Mouse (Mus musculus): ENCODE results near the gene Gpc3. TPM values are rescaled to one million over a fixed set of nuclear protein-coding genes. Genes with fewer than 3 reads are reported as not detected.

Gene Gpc3
- total RNA-seq, 2 experiments from 2014 or later = 7.1 to 9.3 TPM

GRCm38 (mm10) chrX:52559995-52560394 is 53.8 kb downstream of the Gpc3 start:
- DNase-seq (ENCODE audit: low spot score in 2 of 2) = no peak

GRCm38 (mm10) chrX:52558526-52558925 is 55.2 kb downstream of the Gpc3 start:
- no peak for DNase-seq (ENCODE audit: low spot score in 2 of 2)

GRCm38 (mm10) chrX:52557489-52557888 is 56.3 kb downstream of the Gpc3 start:
- DNase-seq (ENCODE audit: low spot score in 2 of 2) = no peak

DNA sequence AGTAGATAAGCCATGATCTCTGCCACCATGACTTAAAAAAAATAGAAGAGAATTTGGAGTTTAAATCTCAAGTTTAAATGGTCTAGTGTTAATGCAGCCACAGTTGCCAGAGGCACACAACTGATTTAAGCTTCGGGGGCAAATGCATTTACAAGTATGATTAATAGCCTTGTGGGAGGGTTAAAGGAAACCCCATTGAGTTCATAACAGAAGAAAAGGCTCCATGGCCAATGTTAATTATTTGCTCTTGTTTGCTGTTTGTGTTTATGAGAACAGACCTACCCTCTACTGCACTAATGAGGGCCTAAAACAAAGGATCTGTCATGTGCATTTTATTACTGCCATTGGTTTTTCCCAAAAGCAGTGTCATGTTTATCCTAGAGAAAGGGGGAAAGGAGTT is 62.5 kb downstream of the Gpc3 start:
- no peak for DNase-seq (ENCODE audit: low spot score in 2 of 2)

- no peak for DNase-seq (ENCODE audit: low spot score in 2 of 2)
Observed at GRCm38 (mm10) chrX:52544623-52545022, 69.1 kb downstream of the Gpc3 start.

- DNase-seq (ENCODE audit: low spot score in 2 of 2) = no peak
Observed at GRCm38 (mm10) chrX:52537282-52537681, 76.5 kb downstream of the Gpc3 start.

GRCm38 (mm10) chrX:52533766-52534165 is 80.0 kb downstream of the Gpc3 start:
- no peak for DNase-seq (ENCODE audit: low spot score in 2 of 2)

DNA sequence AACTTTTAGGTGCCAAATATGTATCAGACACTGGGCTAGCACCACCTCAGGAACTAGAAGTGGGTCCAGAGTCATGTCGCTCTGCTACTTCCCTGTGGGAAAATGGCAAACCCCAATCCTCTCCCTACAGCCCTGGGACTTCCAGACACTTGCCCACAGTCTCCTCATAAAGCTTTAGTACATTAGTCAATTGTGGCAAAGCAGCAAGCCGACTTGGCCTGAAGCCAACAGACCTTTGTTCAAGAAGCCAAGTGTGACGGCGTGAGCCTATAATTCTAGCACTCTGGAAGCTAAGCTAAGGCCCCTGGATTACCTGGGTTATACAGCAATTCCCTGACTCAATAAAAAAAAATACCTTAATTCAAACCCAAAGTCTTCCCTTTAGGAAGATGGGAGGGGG is 80.7 kb downstream of the Gpc3 start:
- DNase-seq (ENCODE audit: low spot score in 2 of 2) = no peak

DNA sequence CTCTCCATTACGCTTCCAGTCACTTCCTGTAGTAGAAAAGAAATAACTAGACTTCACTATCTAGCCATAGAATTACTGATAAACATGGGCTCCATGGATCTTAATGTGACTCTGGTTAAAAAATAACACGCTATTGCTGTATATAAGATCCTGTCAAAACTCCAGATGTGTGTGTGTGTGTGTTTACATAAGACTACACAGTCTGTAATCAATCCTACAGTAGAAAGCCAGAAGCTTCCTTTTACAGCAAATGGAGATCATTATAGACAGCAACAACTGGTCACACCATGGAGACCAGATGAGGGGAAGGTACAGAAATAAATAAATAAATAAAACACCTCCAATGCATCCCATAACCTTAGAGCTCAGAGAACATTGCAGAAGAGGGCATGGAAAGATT is 81.6 kb downstream of the Gpc3 start:
- DNase-seq (ENCODE audit: low spot score in 2 of 2) = no peak

DNA sequence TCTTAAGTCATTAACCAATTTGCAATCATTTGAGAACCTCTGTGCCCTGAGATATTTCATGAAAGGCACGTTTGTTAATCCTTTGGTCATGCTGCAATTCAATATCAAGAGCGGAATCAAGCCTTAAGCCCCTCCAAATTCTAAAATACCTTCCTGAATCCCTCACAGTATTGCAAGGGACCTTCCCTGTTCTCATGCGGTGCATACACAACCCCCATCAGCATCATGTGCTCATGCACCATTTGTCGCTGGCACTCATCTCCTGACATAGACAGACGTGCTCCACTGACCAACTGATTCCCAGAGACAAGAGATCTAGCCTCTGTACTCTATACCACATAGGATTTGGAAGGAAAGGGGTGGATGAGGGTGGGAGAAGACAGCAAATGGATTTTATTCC is 87.7 kb downstream of the Gpc3 start:
- DNase-seq (ENCODE audit: low spot score in 2 of 2) = no peak

- no peak for DNase-seq (ENCODE audit: low spot score in 2 of 2)
Observed at GRCm38 (mm10) chrX:52525132-52525531, 88.6 kb downstream of the Gpc3 start.

DNA sequence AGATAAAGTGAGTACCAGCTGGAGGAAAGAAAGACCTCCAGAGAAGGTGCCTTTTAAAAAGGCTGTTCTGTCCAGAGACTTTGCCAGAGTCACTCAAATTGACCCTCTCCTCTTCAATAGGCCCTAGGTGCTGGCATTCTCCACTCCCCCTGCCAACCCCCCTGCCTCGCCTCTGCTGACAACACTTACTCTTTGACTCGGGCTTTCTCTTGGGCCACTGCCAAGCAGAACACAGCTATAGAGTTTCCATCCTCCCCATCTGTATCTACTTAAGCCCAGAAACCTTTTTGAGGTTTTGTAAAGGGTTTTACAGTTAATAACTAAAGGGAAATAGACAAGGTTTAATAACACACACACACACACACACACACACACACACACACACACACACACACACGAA is 99.2 kb downstream of the Gpc3 start:
- DNase-seq (ENCODE audit: low spot score in 2 of 2) = no peak

DNA sequence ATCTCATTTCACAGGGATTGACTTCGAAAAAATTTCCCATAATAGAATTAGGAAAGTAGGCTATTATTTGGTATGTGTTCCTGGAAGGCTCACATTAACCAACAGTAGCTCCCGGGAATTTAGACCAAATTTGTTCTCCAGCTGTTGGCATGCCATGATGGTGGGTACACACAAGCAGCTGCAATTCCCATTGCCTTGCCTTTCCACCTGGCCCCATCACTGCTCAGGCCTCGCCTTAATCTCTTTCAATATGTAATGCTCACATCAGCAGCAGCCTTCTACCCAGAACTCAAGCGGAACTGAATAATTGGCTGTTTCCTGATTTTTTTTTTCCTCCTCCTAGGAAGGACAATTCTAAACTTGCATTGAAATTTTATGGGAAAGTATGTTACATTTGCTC is 102.6 kb downstream of the Gpc3 start:
- no peak for DNase-seq (ENCODE audit: low spot score in 2 of 2)

- DNase-seq (ENCODE audit: low spot score in 2 of 2) = no peak
Observed at GRCm38 (mm10) chrX:52503857-52504256, 109.9 kb downstream of the Gpc3 start.

- DNase-seq (ENCODE audit: low spot score in 2 of 2) = no peak
Observed at GRCm38 (mm10) chrX:52489461-52489860, 124.3 kb downstream of the Gpc3 start.

DNA sequence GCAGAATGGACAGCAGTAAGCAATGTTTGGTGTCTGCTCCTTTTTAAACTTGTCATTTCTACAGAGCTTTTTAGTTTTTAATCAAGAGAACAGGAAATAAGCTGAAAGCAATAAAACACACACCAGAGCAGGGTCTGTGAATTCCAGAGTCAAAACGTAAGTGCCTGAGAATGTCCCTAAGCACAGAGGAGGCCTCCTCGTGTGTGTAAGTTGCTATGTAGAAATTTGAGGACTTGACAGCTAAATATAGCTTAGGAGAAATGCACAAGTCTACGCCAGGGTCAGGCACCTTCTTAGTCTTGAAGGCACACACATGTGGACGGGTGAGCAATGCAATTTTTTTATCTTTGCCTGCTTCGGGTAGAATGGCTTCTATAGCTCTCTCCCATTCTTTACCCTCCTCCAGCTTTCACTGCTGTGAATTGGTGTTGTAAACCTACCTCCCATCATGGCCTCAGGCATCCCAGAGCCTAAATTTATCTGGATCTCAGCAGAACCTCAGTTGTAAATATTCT is 158.6 kb downstream of the Gpc3 start:
- DNase-seq (ENCODE audit: low spot score in 2 of 2) = no peak

DNA sequence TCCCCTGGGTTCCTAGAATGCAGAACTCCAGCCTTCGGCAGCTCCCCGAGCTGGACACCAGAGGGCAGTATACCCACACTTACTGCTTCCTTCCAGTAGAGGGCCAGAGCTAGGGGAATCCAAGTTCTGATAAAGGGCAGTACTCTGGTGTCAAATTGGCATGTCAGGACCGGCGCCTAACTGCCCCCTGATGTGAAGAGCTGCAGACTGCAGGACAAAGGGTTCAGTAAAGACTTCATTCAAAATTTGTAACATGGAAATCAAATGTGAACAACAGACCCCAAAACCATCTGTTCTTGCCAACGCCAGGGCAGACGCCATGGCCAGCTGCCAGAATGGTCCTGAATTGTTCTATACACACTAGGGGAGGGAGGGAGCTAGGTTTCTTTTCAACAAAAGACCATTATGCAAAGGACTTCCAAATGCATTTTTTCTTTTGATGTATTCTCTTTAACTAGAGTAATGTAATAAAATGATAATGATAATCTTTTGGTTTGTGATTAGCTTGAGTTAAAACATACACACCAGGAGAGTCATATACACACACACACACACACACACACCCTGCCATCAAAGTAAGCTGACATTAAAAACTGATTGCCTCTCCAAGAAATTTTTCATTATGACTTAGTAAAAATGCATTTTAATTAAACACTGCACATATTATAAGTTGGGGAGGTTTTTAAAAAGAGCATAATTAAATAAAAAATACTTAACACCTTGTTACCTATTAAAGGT is 160.1 kb downstream of the Gpc3 start:
- DNase-seq (ENCODE audit: low spot score in 2 of 2) = peak; percentile 58 to 66

DNA sequence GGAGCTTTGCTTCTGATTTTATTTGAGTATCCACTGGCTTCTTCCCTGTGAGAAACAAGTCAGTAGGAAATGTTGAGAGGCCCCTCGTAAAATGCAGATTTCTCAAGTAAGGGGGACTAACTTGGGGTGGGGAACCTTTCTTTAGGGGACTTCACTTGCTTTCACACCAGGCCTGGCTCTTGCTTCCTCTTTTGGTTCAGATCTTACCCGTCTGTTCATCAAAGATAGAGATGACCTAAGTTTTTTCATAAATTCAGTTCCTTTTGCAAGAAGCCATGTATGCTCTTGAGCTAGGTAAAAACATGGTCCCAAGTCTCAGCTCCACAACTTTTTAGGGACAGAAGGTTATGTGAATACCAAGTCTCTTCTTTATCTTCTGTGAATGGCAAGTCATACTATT is 164.6 kb downstream of the Gpc3 start:
- DNase-seq (ENCODE audit: low spot score in 2 of 2) = no peak

- no peak for DNase-seq (ENCODE audit: low spot score in 2 of 2)
Observed at GRCm38 (mm10) chrX:52448496-52448895, 165.3 kb downstream of the Gpc3 start.

GRCm38 (mm10) chrX:52446530-52446929 is 167.2 kb downstream of the Gpc3 start:
- no peak for DNase-seq (ENCODE audit: low spot score in 2 of 2)

GRCm38 (mm10) chrX:52444977-52445376 is 168.8 kb downstream of the Gpc3 start:
- DNase-seq (ENCODE audit: low spot score in 2 of 2) = no peak

DNA sequence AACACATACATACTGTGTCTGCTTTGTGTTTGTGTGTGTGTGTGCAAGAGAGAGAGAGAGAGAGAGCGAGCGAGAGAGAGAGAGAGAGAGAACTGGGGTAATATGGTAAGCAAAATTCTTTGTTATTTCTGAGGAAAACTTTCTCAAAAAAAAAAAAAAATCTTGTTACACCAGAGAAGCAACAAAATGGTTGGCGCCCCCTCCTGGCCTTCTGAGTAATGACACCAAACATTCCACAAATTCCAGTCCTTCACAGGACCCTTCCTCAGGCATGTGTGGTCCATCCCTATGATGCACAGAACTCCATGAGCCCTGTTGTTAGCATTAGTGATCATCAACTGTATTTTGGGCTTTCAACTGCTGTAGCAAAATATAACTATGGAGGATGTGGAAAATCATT is 172.0 kb downstream of the Gpc3 start:
- no peak for DNase-seq (ENCODE audit: low spot score in 2 of 2)

- no peak for DNase-seq (ENCODE audit: low spot score in 2 of 2)
Observed at GRCm38 (mm10) chrX:52439421-52439820, 174.3 kb downstream of the Gpc3 start.
